Mouse (Mus musculus) C2C12 (cell line): ENCODE results near the gene Btnl1. TPM values are rescaled to one million over a fixed set of nuclear protein-coding genes. Genes with fewer than 3 reads are reported as not detected.

Source experiments
- H3K27me3 ChIP-seq: one replicate; pipeline ENCODE4 v1.6.1; 2011; ENCODE audit not compliant: control insufficient read depth, insufficient read depth, insufficient read length
- H3K36me3 ChIP-seq: one replicate; pipeline ENCODE4 v1.6.1; 2011; ENCODE audit not compliant: control insufficient read depth, insufficient read depth
- H3K4me3 ChIP-seq: one replicate; pipeline ENCODE4 v1.5.1; 2011; ENCODE audit warnings: mild to moderate bottlenecking, control low read depth; ENCODE audit not compliant: poor library complexity, insufficient read depth, severe bottlenecking
- H3K79me2 ChIP-seq: one replicate; pipeline ENCODE4 v1.6.1; 2011; ENCODE audit not compliant: control insufficient read depth, insufficient read depth
- H3K79me3 ChIP-seq: one replicate; pipeline ENCODE4 v1.6.1; 2011; ENCODE audit warnings: low read depth, control low read depth
- H3ac ChIP-seq: one replicate; pipeline ENCODE3; 2011; ENCODE audit warnings: low read depth; ENCODE audit not compliant: control insufficient read depth, insufficient read length
- CEBPB ChIP-seq: IDR thresholded peaks from one replicate; pipeline ENCODE4 v1.6.1; 2011; ENCODE audit warnings: low read depth, mild to moderate bottlenecking, control low read depth, moderate library complexity
- CTCF ChIP-seq: IDR thresholded peaks from one replicate; pipeline ENCODE4 v1.5.1; 2011; ENCODE audit not compliant: control insufficient read depth, insufficient read depth, insufficient read length
- FOSL1 ChIP-seq: IDR thresholded peaks from one replicate; pipeline ENCODE4 v1.8.0; 2011; ENCODE audit warnings: mild to moderate bottlenecking, low read length; ENCODE audit not compliant: poor library complexity, insufficient read depth, severe bottlenecking
- MAX ChIP-seq: IDR thresholded peaks from one replicate; pipeline ENCODE4 v1.6.1; 2011; ENCODE audit warnings: mild to moderate bottlenecking, control low read depth
- MYOD1 ChIP-seq: IDR thresholded peaks from one replicate; pipeline ENCODE4 v1.6.1; 2011; ENCODE audit warnings: low read depth; ENCODE audit not compliant: control insufficient read depth, insufficient read length
- MYOG ChIP-seq: IDR thresholded peaks from one replicate; pipeline ENCODE4 v1.6.1; 2011; ENCODE audit not compliant: control insufficient read depth, insufficient read length; ENCODE audit errors: extremely low read depth
- USF1 ChIP-seq: IDR thresholded peaks from one replicate; pipeline ENCODE4 v1.6.1; 2011; ENCODE audit warnings: low read depth, mild to moderate bottlenecking, control low read depth, moderate library complexity
- polyA plus RNA-seq: library from polyadenylated mRNA; unstranded; fragments of >200 nt; fragmentation: generic; extraction: Trizol; gene quantifications from one replicate; pipeline ENCODE4 v1.2.1, GENCODE M21; 2012; ENCODE audit warnings: missing spikeins

Btnl1 gene
- polyA plus RNA-seq, 1 experiment: not detected

- Histone ChIP-seq H3K79me3 (no peaks in the 10 kb centered on the region), H3K79me2 (no peaks in the 10 kb centered on the region), H3K27me3 (peaks cover 8% of the 10 kb centered on the region), H3ac (no peak overlapping the region), H3K4me3 (no peak overlapping the region), H3K36me3 (no peaks in the 10 kb centered on the region)
- TF ChIP-seq FOSL1: no peak
- TF ChIP-seq USF1: no peak
- no peak for TF ChIP-seq MYOG
- no peak for TF ChIP-seq CTCF
- TF ChIP-seq MAX: no peak
- TF ChIP-seq MYOD1: no peak
- no peak for TF ChIP-seq CEBPB
Observed at GRCm38 (mm10) chr17:34362954-34363546, 13.9 kb upstream of the Btnl1 start.

GRCm38 (mm10) chr17:34363676-34364310 is 13.1 kb upstream of the Btnl1 start:
- Histone ChIP-seq H3ac (no peak overlapping the region), H3K27me3 (peaks cover 6% of the 10 kb centered on the region), H3K4me3 (no peak overlapping the region), H3K79me3 (no peaks in the 10 kb centered on the region), H3K36me3 (no peaks in the 10 kb centered on the region), H3K79me2 (no peaks in the 10 kb centered on the region)
- TF ChIP-seq USF1 (no peak), CEBPB (no peak), FOSL1 (no peak), MYOG (no peak), MYOD1 (no peak), CTCF (no peak), MAX (no peak)

GRCm38 (mm10) chr17:34365031-34365430 is 11.9 kb upstream of the Btnl1 start:
- H3K36me3 ChIP-seq: no peaks in the 10 kb centered on the region
- no peak for TF ChIP-seq FOSL1
- no peak for TF ChIP-seq CEBPB
- no peak for TF ChIP-seq CTCF
- no peak for TF ChIP-seq MYOG
- no peak for TF ChIP-seq MAX
- TF ChIP-seq USF1: no peak
- no peak for TF ChIP-seq MYOD1
- no peak overlapping the region for H3K4me3 ChIP-seq
- H3ac ChIP-seq: no peak overlapping the region
- peaks cover 6% of the 10 kb centered on the region for H3K27me3 ChIP-seq
- H3K79me2 ChIP-seq: no peaks in the 10 kb centered on the region
- no peaks in the 10 kb centered on the region for H3K79me3 ChIP-seq

GRCm38 (mm10) chr17:34370563-34370962 is 6.4 kb upstream of the Btnl1 start:
- Histone ChIP-seq H3K27me3 (no peaks in the 10 kb centered on the region), H3ac (no peak overlapping the region), H3K79me2 (no peaks in the 10 kb centered on the region), H3K79me3 (no peaks in the 10 kb centered on the region), H3K36me3 (no peaks in the 10 kb centered on the region), H3K4me3 (no peak overlapping the region)
- no peak for TF ChIP-seq MYOD1
- TF ChIP-seq CEBPB: no peak
- no peak for TF ChIP-seq CTCF
- no peak for TF ChIP-seq MAX
- TF ChIP-seq USF1: no peak
- TF ChIP-seq MYOG: no peak
- TF ChIP-seq FOSL1: no peak

- Histone ChIP-seq H3K79me2 (no peaks in the 10 kb centered on the region), H3ac (no peak overlapping the region), H3K36me3 (no peaks in the 10 kb centered on the region), H3K4me3 (no peak overlapping the region), H3K27me3 (no peaks in the 10 kb centered on the region), H3K79me3 (no peaks in the 10 kb centered on the region)
- TF ChIP-seq CEBPB (no peak), MYOG (no peak), MYOD1 (no peak), MAX (no peak), FOSL1 (no peak), CTCF (no peak), USF1 (no peak)
Observed at GRCm38 (mm10) chr17:34373055-34373709, 3.8 kb upstream of the Btnl1 start.

- TF ChIP-seq CEBPB: no peak
- TF ChIP-seq CTCF: no peak
- no peak for TF ChIP-seq FOSL1
- TF ChIP-seq MYOG: no peak
- TF ChIP-seq MYOD1: no peak
- TF ChIP-seq USF1: no peak
- no peak for TF ChIP-seq MAX
- H3ac ChIP-seq: no peak overlapping the region
- no peaks in the 10 kb centered on the region for H3K36me3 ChIP-seq
- no peaks in the 10 kb centered on the region for H3K27me3 ChIP-seq
- H3K79me2 ChIP-seq: no peaks in the 10 kb centered on the region
- H3K4me3 ChIP-seq: no peak overlapping the region
- no peaks in the 10 kb centered on the region for H3K79me3 ChIP-seq
Observed at GRCm38 (mm10) chr17:34377450-34378209, 698 bp downstream of the Btnl1 start.
